Mouse (Mus musculus) megakaryocyte, embryonic 14.5 days (primary cell): ENCODE results near the gene Olfr902. TPM values are rescaled to one million over a fixed set of nuclear protein-coding genes. Genes with fewer than 3 reads are reported as not detected.
"Not testable (repeated sequence)": the region's sequence is repeated elsewhere in the genome, so short reads cannot be mapped to it uniquely, and the experiment has no call there.

Experiments
- H3K27me3 ChIP-seq: replicated peaks from 2 replicates; pipeline ENCODE3; 2012; ENCODE audit warnings: inconsistent platforms
- H3K36me3 ChIP-seq: replicated peaks from 2 replicates; pipeline ENCODE3; 2012; ENCODE audit warnings: low read length, inconsistent platforms, mixed read lengths
- H3K4me1 ChIP-seq: 2 replicates; pipeline ENCODE4 v1.6.1; 2012; ENCODE audit warnings: inconsistent platforms
- H3K4me3 ChIP-seq: replicated peaks from 2 replicates; pipeline ENCODE3; 2012; ENCODE audit warnings: moderate library complexity, mild to moderate bottlenecking, inconsistent platforms
- H3K9me3 ChIP-seq: 2 replicates; pipeline ENCODE4 v1.6.1; 2012; ENCODE audit warnings: inconsistent platforms
- FLI1 ChIP-seq: IDR thresholded peaks from 2 replicates; pipeline ENCODE4 v1.6.1; 2012; ENCODE audit warnings: low read length, inconsistent platforms, mixed read lengths
- GATA1 ChIP-seq: IDR thresholded peaks from 3 replicates; pipeline ENCODE4 v1.6.1; 2012; ENCODE audit warnings: mixed read lengths, low read length, inconsistent platforms, borderline replicate concordance
- polyA plus RNA-seq: library from polyadenylated mRNA; stranded (reverse); fragments of >175 nt; gene quantifications from 2 replicates; pipeline ENCODE4 v1.2.3, GENCODE M21; 2012; ENCODE audit warnings: low replicate concordance; ENCODE audit not compliant: insufficient read depth

Olfr902 gene
- not detected in 2 replicates for polyA plus RNA-seq

DNA sequence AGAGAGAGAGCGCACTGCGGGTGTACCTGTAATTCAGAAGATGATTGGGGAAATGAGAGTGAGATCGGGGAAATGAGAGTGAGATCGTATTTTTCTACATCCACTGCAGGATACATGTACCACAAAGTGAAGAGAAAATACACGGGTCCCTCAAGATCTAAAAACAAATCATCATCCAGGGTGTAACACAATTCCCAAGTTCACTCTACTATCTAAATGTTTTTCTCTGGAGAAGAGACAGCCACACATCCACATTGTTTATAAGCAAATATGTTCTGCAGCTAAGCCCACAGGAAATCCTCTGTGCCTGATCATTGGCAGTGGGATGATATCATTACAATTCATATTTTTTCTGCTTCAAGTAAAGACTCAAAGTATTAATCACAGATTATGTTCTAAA is at the start of gene Olfr902:
Gene Olfr902 (plus strand): TSS at position 301 of the 400 bp plus-strand sequence.
- H3K9me3 ChIP-seq: no peaks in the 10 kb centered on the region
- TF ChIP-seq FLI1 (no peak), GATA1 (no peak)
- no peaks in the 10 kb centered on the region for H3K4me1 ChIP-seq
- H3K27me3 ChIP-seq: no peaks in the 10 kb centered on the region
- no peaks in the 10 kb centered on the region for H3K36me3 ChIP-seq
- no peak within 1 kb of the TSS for H3K4me3 ChIP-seq

DNA sequence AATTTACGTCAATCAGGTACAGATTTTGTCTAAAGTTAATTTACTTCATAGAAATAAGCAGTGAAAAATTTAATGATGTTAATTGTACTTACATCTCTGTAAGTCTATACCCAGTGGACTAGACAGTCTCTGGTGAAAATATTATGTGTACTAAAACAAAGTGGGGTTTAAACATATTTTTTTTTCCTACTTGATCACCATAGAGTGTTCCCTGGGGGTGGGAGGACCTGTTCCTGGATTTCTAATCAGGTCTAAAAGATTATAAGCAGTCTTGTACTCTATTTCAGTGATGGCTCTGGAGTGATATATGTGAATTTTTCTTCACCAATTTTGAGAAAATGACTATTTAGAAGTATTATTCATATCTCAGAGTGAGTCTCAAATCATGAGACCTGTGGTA is 46.1 kb upstream of the Olfr902 start, which contains the start of gene Olfr147:
Gene Olfr147 (plus strand): TSS at position 301 of the 400 bp plus-strand sequence.
- no peaks in the 10 kb centered on the region for H3K9me3 ChIP-seq
- no peaks in the 10 kb centered on the region for H3K4me1 ChIP-seq
- H3K36me3 ChIP-seq: no peaks in the 10 kb centered on the region
- H3K4me3 ChIP-seq: no peak within 1 kb of the TSS
- TF ChIP-seq GATA1 (no peak), FLI1 (no peak)
- no peaks in the 10 kb centered on the region for H3K27me3 ChIP-seq

DNA sequence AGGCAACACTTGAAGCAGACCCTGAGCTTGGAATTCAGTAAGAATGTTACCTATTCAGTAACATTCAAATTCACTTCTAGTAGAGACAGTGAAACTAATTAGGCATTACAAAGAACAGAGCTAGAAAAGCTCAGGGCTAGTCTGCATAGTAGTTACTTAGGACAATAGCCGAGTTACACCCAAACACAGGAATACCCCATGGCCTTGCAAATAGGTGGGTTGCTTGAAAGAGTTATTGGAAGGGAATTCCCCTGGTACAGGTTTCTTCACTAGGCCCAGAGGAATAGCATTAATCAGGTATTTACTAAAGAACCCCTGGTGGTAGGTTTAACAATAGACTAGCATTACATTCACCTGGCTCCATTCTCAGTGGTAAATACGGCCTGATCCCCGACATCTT is 40.0 kb upstream of the Olfr902 start:
- H3K36me3 ChIP-seq, H3K27me3 ChIP-seq, H3K4me1 ChIP-seq, H3K9me3 ChIP-seq, H3K4me3 ChIP-seq: not testable (repeated sequence)

DNA sequence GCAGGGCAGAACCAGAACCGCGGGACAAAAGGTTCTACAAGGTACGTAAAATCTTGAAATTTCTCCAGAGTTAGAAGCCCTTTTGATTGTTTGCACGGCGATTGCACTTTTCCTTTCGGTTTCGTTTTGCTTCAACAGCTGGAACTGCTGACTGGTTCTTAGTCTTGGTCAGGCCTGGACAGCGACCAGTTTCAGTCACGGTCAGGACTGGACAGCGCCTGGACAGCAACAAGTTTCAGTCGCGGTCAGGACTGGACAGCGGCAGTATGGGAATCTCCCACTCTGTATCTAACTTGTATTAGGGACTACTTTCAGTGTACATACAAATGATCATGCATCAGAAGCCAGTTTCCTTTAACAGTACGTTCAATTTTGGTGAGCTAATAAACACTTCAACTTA is 34.0 kb upstream of the Olfr902 start:
- H3K36me3 ChIP-seq, H3K27me3 ChIP-seq, H3K4me3 ChIP-seq, H3K4me1 ChIP-seq, H3K9me3 ChIP-seq: not testable (repeated sequence)

DNA sequence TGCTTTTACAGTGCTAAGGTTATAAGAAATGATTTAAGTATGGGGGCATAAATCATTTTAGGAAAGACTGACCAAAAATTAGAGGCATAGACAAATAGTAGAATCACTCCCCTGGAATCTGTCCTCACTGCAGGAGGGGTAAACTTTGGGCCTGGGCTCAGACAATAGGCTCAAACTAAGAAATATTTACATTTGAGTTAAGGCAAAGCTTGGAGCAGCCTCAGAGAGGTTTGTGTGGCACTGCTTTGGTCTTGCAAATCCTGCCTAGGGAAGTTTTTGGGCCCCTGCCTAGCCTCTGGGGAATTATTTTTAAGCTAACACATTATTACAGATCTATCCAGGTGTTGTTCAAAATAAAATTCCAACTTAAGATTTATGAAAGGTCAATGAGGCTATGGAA is 23.7 kb upstream of the Olfr902 start:
- no peaks in the 10 kb centered on the region for H3K27me3 ChIP-seq
- H3K4me1 ChIP-seq: no peaks in the 10 kb centered on the region
- TF ChIP-seq GATA1 (no peak), FLI1 (no peak)
- H3K9me3 ChIP-seq: no peaks in the 10 kb centered on the region
- no peaks in the 10 kb centered on the region for H3K36me3 ChIP-seq
- no peak overlapping the region for H3K4me3 ChIP-seq

DNA sequence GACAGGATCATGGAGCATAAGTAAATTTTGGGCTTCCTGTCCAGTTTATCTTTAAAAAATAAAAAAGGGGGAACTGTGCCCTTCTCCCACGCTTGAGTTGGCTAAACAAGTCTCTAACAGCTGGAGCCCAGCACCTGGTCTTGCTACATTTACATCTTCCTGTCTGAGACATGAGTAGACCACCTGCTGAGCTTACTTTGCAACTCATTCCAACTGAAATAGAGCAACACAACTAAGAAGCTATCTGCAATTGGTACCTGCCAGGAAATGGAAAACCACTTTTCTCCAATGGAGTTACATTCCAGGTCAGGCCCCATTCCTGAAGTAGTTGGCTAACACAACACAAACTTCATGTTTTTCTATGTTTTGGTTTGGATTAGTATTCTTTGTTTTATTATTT is 20.4 kb upstream of the Olfr902 start:
- Histone ChIP-seq H3K4me1 (no peaks in the 10 kb centered on the region), H3K9me3 (no peaks in the 10 kb centered on the region), H3K36me3 (no peaks in the 10 kb centered on the region), H3K4me3 (no peak overlapping the region), H3K27me3 (no peaks in the 10 kb centered on the region)
- TF ChIP-seq GATA1 (no peak), FLI1 (no peak)

DNA sequence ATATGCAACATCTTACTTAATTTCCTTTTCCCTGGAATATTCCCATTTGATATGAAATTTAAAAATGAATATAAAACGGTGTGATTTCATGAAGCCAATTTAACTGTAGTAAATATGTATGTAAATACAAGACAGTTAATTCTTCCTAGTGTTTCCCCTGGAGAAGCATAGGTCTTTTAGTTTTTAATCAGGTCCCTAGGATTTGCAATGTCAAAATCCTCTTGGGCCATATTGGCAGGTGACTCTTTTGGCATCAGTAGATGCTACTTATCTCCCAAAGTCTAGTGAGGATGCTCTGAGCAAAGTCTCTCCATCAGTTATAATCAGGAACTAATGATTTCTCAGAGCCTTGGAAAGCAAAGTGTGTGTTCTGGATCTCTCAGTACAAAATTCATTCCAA is 18.3 kb upstream of the Olfr902 start, which contains the start of gene Olfr901:
Gene Olfr901 (plus strand): TSS at position 301 of the 400 bp plus-strand sequence.
- TF ChIP-seq FLI1 (no peak), GATA1 (no peak)
- Histone ChIP-seq H3K36me3 (no peaks in the 10 kb centered on the region), H3K4me1 (no peaks in the 10 kb centered on the region), H3K4me3 (no peak within 1 kb of the TSS), H3K9me3 (0 out of 2 replicates have a peak, but pooled peaks cover 3% of the 10 kb centered on the region), H3K27me3 (no peaks in the 10 kb centered on the region)

DNA sequence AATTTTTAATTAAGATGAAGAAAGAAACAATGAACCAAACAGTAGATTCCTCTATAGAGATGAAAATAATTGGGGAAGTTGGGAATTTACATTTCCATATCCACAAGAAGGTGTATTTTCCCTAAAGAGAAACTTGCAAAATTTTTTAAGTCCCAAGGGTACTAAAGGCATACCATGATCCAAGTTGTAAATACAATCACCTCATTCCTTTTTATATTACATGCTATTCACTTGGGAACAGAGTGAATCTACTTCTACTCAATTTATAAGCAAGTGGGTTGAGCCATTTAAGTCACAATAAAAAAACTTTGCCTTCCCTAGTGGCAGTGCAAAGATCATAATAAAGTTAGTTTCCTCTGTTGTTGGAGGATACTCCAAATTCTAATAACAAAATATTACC is 15.4 kb downstream of the Olfr902 start, which contains the start of gene Olfr904:
Gene Olfr904 (plus strand): TSS at position 301 of the 400 bp plus-strand sequence.
- Histone ChIP-seq H3K27me3 (no peaks in the 10 kb centered on the region), H3K36me3 (no peaks in the 10 kb centered on the region), H3K4me3 (no peak within 1 kb of the TSS), H3K4me1 (no peaks in the 10 kb centered on the region), H3K9me3 (peaks cover 3% of the 10 kb centered on the region; the same call in 1 of the 2 replicates)
- TF ChIP-seq FLI1 (no peak), GATA1 (no peak)

DNA sequence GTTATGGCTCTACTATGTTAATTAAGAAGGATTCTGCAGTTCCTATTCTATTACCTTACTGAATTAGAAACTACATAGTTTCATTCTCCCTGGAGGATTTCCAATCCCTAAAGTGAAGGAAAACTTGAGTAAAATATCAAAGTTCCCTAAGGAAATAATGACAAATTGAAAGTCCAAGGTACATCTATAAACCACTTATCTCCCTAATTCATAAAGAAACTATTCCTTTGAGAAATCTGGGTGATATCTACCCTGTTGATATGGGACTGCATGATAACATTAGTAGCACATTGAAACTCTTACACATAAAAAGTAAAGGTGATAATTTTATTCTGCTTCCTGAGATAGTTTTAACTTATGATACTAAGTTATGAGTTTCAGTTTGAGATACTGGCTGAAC is 23.4 kb downstream of the Olfr902 start, which contains the start of gene Olfr905:
Gene Olfr905 (plus strand): TSS at position 301 of the 400 bp plus-strand sequence.
- Histone ChIP-seq H3K9me3 (no peaks in the 10 kb centered on the region), H3K27me3 (no peaks in the 10 kb centered on the region), H3K4me3 (no peak within 1 kb of the TSS), H3K4me1 (no peaks in the 10 kb centered on the region), H3K36me3 (no peaks in the 10 kb centered on the region)
- TF ChIP-seq FLI1 (no peak), GATA1 (no peak)

DNA sequence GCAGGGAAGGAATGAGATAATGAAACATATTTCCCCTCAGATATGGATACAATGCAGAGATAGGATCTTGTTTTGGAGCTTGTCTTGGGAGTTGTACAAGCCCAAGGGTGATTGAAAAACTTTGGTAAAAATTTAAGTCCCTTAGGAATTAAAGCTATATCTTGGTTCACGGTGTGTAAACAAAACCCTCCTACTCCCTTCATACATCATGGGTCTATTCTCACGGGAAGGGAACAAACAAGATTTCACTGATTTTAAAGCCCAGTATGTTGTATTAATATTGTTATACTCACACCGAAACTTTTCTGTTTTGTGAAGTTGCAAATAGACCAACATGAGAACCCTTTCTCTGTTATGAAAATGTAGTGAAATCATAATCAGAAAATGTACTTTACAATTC is 39.3 kb downstream of the Olfr902 start, which contains the start of gene Olfr906:
Gene Olfr906 (plus strand): TSS at position 301 of the 400 bp plus-strand sequence.
- TF ChIP-seq FLI1 (no peak), GATA1 (no peak)
- Histone ChIP-seq H3K4me3 (no peak within 1 kb of the TSS), H3K36me3 (no peaks in the 10 kb centered on the region), H3K9me3 (0 out of 2 replicates have a peak, but pooled peaks cover 4% of the 10 kb centered on the region), H3K27me3 (no peaks in the 10 kb centered on the region), H3K4me1 (no peaks in the 10 kb centered on the region)

DNA sequence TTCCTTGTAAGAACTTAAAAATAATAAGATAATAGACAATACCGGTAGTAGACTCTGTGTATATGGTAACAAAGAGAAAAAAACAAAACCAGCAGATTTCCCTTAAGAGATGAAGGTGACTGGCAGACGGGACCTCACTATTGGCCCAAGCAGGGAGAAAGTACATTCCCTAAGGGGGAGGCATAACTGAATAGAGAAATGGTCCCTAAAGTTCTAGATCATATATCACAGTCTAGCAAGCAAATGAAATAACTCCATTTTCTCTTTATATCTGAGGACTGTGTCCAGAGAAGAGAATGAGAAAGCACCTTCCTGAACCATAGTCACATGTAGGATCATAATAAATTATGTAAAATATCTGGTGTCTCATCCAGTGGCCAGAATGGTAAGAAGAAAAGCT is 48.0 kb downstream of the Olfr902 start, which contains the start of gene Olfr907:
Gene Olfr907 (plus strand): TSS at position 301 of the 400 bp plus-strand sequence.
- Histone ChIP-seq H3K27me3 (no peaks in the 10 kb centered on the region), H3K36me3 (no peaks in the 10 kb centered on the region), H3K9me3 (no peaks in the 10 kb centered on the region), H3K4me1 (no peaks in the 10 kb centered on the region), H3K4me3 (no peak within 1 kb of the TSS)
- TF ChIP-seq FLI1 (no peak), GATA1 (no peak)

Other genes with a start within 250 kb of the Olfr902 start
- gene Olfr893, start 239.3 kb upstream of the Olfr902 start, polyA plus RNA-seq: not detected in 2 replicates
- gene Olfr894, start 229.6 kb upstream of the Olfr902 start, polyA plus RNA-seq: not detected in 2 replicates
- not detected in 2 replicates for gene Olfr143, start 194.9 kb upstream of the Olfr902 start, polyA plus RNA-seq
- not detected in 2 replicates for gene Olfr895, start 179.8 kb upstream of the Olfr902 start, polyA plus RNA-seq
- not detected in 2 replicates for gene Olfr896-ps1, start 156.5 kb upstream of the Olfr902 start, polyA plus RNA-seq
- gene Olfr25, start 118.6 kb upstream of the Olfr902 start, polyA plus RNA-seq: not detected in 2 replicates
- gene Olfr898, start 99.2 kb upstream of the Olfr902 start, polyA plus RNA-seq: not detected in 2 replicates
- gene Olfr250, start 80.8 kb upstream of the Olfr902 start, polyA plus RNA-seq: not detected in 2 replicates
- gene Olfr251, start 70.6 kb upstream of the Olfr902 start, polyA plus RNA-seq: not detected in 2 replicates
- not detected in 2 replicates for gene Olfr147, start 46.0 kb upstream of the Olfr902 start, polyA plus RNA-seq
- gene Olfr901, start 18.2 kb upstream of the Olfr902 start, polyA plus RNA-seq: not detected in 2 replicates
- gene Olfr904, start 15.5 kb downstream of the Olfr902 start, polyA plus RNA-seq: not detected in 2 replicates
- not detected in 2 replicates for gene Olfr905, start 23.5 kb downstream of the Olfr902 start, polyA plus RNA-seq
- gene Olfr906, start 39.4 kb downstream of the Olfr902 start, polyA plus RNA-seq: not detected in 2 replicates
- not detected in 2 replicates for gene Olfr907, start 48.1 kb downstream of the Olfr902 start, polyA plus RNA-seq
- not detected in 2 replicates for gene Olfr911-ps1, start 73.9 kb downstream of the Olfr902 start, polyA plus RNA-seq
- not detected in 2 replicates for gene Olfr910, start 90.2 kb downstream of the Olfr902 start, polyA plus RNA-seq
- not detected in 2 replicates for gene Olfr912, start 132.5 kb downstream of the Olfr902 start, polyA plus RNA-seq
- not detected in 2 replicates for gene Olfr913, start 145.1 kb downstream of the Olfr902 start, polyA plus RNA-seq
- gene Olfr914, start 157.4 kb downstream of the Olfr902 start, polyA plus RNA-seq: not detected in 2 replicates
- gene Olfr916, start 212.2 kb downstream of the Olfr902 start, polyA plus RNA-seq: 0.02 TPM in 1 of 2 replicates, not detected in the other
- gene Olfr917, start 218.2 kb downstream of the Olfr902 start, polyA plus RNA-seq: not detected in 2 replicates
- not detected in 2 replicates for gene Olfr918, start 226.9 kb downstream of the Olfr902 start, polyA plus RNA-seq